Mouse (Mus musculus): ENCODE data around the gene Myl6b.

Myl6b gene

GRCm38 (mm10) chr10:128487861-128488712, 10.4 kb downstream of the Myl6b start:
- no peak for TF ChIP-seq POU5F1 (IDR thresholded peaks at IDR 0.05; ENCODE audit: borderline replicate concordance, low read length)
- no peak for TF ChIP-seq CTCF (conservative IDR thresholded peaks at IDR 0.05; ENCODE audit: low read length)
- TF ChIP-seq NANOG (IDR thresholded peaks at IDR 0.05; ENCODE audit: borderline replicate concordance, low read length): no peak
- no peak overlapping the region; the same call in 1 of the 2 replicates for H3K4me3 ChIP-seq (replicated peaks; ENCODE audit: low read length)
- H3K36me3 ChIP-seq (ENCODE audit: insufficient read depth, low read length): peaks cover 84% of the 10 kb centered on the region
- no peaks in the 10 kb centered on the region for H3K9me3 ChIP-seq (ENCODE audit: low read length)
- peaks cover 81% of the 10 kb centered on the region for H3K4me1 ChIP-seq (replicated peaks; ENCODE audit: low read depth, low read length)
- H3K27me3 ChIP-seq (ENCODE audit: insufficient read depth, low read length): no peaks in the 10 kb centered on the region

GRCm38 (mm10) chr10:128486370-128486769, 12.1 kb downstream of the Myl6b start:
- H3K27me3 ChIP-seq (ENCODE audit: insufficient read depth, low read length): no peaks in the 10 kb centered on the region
- no peaks in the 10 kb centered on the region for H3K9me3 ChIP-seq (ENCODE audit: low read length)
- peaks cover 88% of the 10 kb centered on the region for H3K36me3 ChIP-seq (ENCODE audit: insufficient read depth, low read length)
- peaks cover 82% of the 10 kb centered on the region for H3K4me1 ChIP-seq (replicated peaks; ENCODE audit: low read depth, low read length)
- no peak overlapping the region for H3K4me3 ChIP-seq (replicated peaks; ENCODE audit: low read length)
- TF ChIP-seq NANOG (IDR thresholded peaks at IDR 0.05; ENCODE audit: borderline replicate concordance, low read length) (no peak), POU5F1 (IDR thresholded peaks at IDR 0.05; ENCODE audit: borderline replicate concordance, low read length) (no peak), CTCF (conservative IDR thresholded peaks at IDR 0.05; ENCODE audit: low read length) (no peak)

GRCm38 (mm10) chr10:128474366-128474765, 24.1 kb downstream of the Myl6b start:
- TF ChIP-seq POU5F1 (IDR thresholded peaks at IDR 0.05; ENCODE audit: borderline replicate concordance, low read length) (no peak), CTCF (conservative IDR thresholded peaks at IDR 0.05; ENCODE audit: low read length) (peak; percentile 41), NANOG (IDR thresholded peaks at IDR 0.05; ENCODE audit: borderline replicate concordance, low read length) (no peak; the same call in 1 of the 2 replicates)
- Histone ChIP-seq H3K9me3 (ENCODE audit: low read length) (no peaks in the 10 kb centered on the region), H3K4me3 (replicated peaks; ENCODE audit: low read length) (peak overlapping the region; percentile 72), H3K27me3 (ENCODE audit: insufficient read depth, low read length) (no peaks in the 10 kb centered on the region), H3K4me1 (replicated peaks; ENCODE audit: low read depth, low read length) (peaks cover 31% of the 10 kb centered on the region), H3K36me3 (ENCODE audit: insufficient read depth, low read length) (peaks cover 49% of the 10 kb centered on the region)

- Histone ChIP-seq H3K4me1 (replicated peaks; ENCODE audit: low read depth, low read length) (peaks cover 22% of the 10 kb centered on the region), H3K36me3 (ENCODE audit: insufficient read depth, low read length) (peaks cover 34% of the 10 kb centered on the region), H3K9me3 (ENCODE audit: low read length) (no peaks in the 10 kb centered on the region), H3K27me3 (ENCODE audit: insufficient read depth, low read length) (peaks cover 47% of the 10 kb centered on the region), H3K4me3 (replicated peaks; ENCODE audit: low read length) (peak overlapping the region; percentile 100)
- TF ChIP-seq POU5F1 (IDR thresholded peaks at IDR 0.05; ENCODE audit: borderline replicate concordance, low read length) (no peak), NANOG (IDR thresholded peaks at IDR 0.05; ENCODE audit: borderline replicate concordance, low read length) (peak; percentile 53; the same call in 1 of the 2 replicates)
Measured at GRCm38 (mm10) chr10:128460270-128460630, 38.2 kb downstream of the Myl6b start.

GRCm38 (mm10) chr10:128459409-128460269, 38.8 kb downstream of the Myl6b start:
- Histone ChIP-seq H3K27me3 (ENCODE audit: insufficient read depth, low read length) (peaks cover 47% of the 10 kb centered on the region), H3K36me3 (ENCODE audit: insufficient read depth, low read length) (peaks cover 28% of the 10 kb centered on the region), H3K4me1 (replicated peaks; ENCODE audit: low read depth, low read length) (peaks cover 27% of the 10 kb centered on the region), H3K9me3 (ENCODE audit: low read length) (no peaks in the 10 kb centered on the region), H3K4me3 (replicated peaks; ENCODE audit: low read length) (peak overlapping the region; percentile 100)
- TF ChIP-seq CTCF (conservative IDR thresholded peaks at IDR 0.05; ENCODE audit: low read length): no peak
- no peak for TF ChIP-seq POU5F1 (IDR thresholded peaks at IDR 0.05; ENCODE audit: borderline replicate concordance, low read length)
- TF ChIP-seq NANOG (IDR thresholded peaks at IDR 0.05; ENCODE audit: borderline replicate concordance, low read length): no peak

- TF ChIP-seq NANOG (IDR thresholded peaks at IDR 0.05; ENCODE audit: borderline replicate concordance, low read length): no peak
- no peak for TF ChIP-seq POU5F1 (IDR thresholded peaks at IDR 0.05; ENCODE audit: borderline replicate concordance, low read length)
- no peak for TF ChIP-seq CTCF (conservative IDR thresholded peaks at IDR 0.05; ENCODE audit: low read length)
- Histone ChIP-seq H3K36me3 (ENCODE audit: insufficient read depth, low read length) (peaks cover 20% of the 10 kb centered on the region), H3K9me3 (ENCODE audit: low read length) (no peaks in the 10 kb centered on the region), H3K4me3 (replicated peaks; ENCODE audit: low read length) (peak within 1 kb of the TSS; percentile 100), H3K4me1 (replicated peaks; ENCODE audit: low read depth, low read length) (peaks cover 33% of the 10 kb centered on the region), H3K27me3 (ENCODE audit: insufficient read depth, low read length) (peaks cover 47% of the 10 kb centered on the region)
Measured at GRCm38 (mm10) chr10:128458719-128459408, 39.6 kb downstream of the Myl6b start, which contains the start of gene Smarcc2. Gene Smarcc2, plus strand, starts transcription at chr10:128459248.

- TF ChIP-seq POU5F1 (IDR thresholded peaks at IDR 0.05; ENCODE audit: borderline replicate concordance, low read length) (no peak), NANOG (IDR thresholded peaks at IDR 0.05; ENCODE audit: borderline replicate concordance, low read length) (no peak), CTCF (conservative IDR thresholded peaks at IDR 0.05; ENCODE audit: low read length) (no peak)
- Histone ChIP-seq H3K36me3 (ENCODE audit: insufficient read depth, low read length) (peaks cover 14% of the 10 kb centered on the region), H3K4me1 (replicated peaks; ENCODE audit: low read depth, low read length) (peaks cover 33% of the 10 kb centered on the region), H3K27me3 (ENCODE audit: insufficient read depth, low read length) (peaks cover 47% of the 10 kb centered on the region), H3K4me3 (replicated peaks; ENCODE audit: low read length) (peak overlapping the region; percentile 100), H3K9me3 (ENCODE audit: low read length) (no peaks in the 10 kb centered on the region)
Measured at GRCm38 (mm10) chr10:128458348-128458718, 40.2 kb downstream of the Myl6b start.

- H3K36me3 ChIP-seq (ENCODE audit: insufficient read depth, low read length): peaks cover 8% of the 10 kb centered on the region; the same call in 1 of the 2 replicates
- peaks cover 47% of the 10 kb centered on the region for H3K27me3 ChIP-seq (ENCODE audit: insufficient read depth, low read length)
- H3K4me1 ChIP-seq (replicated peaks; ENCODE audit: low read depth, low read length): peaks cover 33% of the 10 kb centered on the region
- TF ChIP-seq CTCF (conservative IDR thresholded peaks at IDR 0.05; ENCODE audit: low read length): no peak
- TF ChIP-seq NANOG (IDR thresholded peaks at IDR 0.05; ENCODE audit: borderline replicate concordance, low read length): no peak
- no peak for TF ChIP-seq POU5F1 (IDR thresholded peaks at IDR 0.05; ENCODE audit: borderline replicate concordance, low read length)
- H3K4me3 ChIP-seq (replicated peaks; ENCODE audit: low read length): no peak overlapping the region
- no peaks in the 10 kb centered on the region for H3K9me3 ChIP-seq (ENCODE audit: low read length)
Measured at GRCm38 (mm10) chr10:128457676-128458075, 40.8 kb downstream of the Myl6b start.
